Mouse (Mus musculus) G1E (cell line): ENCODE data around the gene Epor. TPM values are rescaled to one million over a fixed set of nuclear protein-coding genes. Genes with fewer than 3 reads are reported as not detected.

Experiments
- ATAC-seq: 2 replicates; pipeline ENCODE4 v1.8.0; 2016; ENCODE audit warnings: mild to moderate bottlenecking; ENCODE audit not compliant: insufficient number of reproducible peaks, poor library complexity, low FRiP score, severe bottlenecking; ENCODE audit errors: extremely low read depth
- DNase-seq: peaks from one replicate; pipeline ENCODE4 v3.0.0; 2012; ENCODE audit warnings: low spot score
- H3K27me3 ChIP-seq: 2 replicates; pipeline ENCODE4 v1.6.1; 2012; ENCODE audit warnings: mild to moderate bottlenecking, low read length, inconsistent platforms; ENCODE audit not compliant: insufficient read depth
- H3K36me3 ChIP-seq: replicated peaks from 2 replicates; pipeline ENCODE3; 2012; ENCODE audit warnings: mild to moderate bottlenecking, inconsistent platforms
- H3K4me1 ChIP-seq: 2 replicates; pipeline ENCODE4 v1.6.1; 2012; ENCODE audit warnings: low read depth, low read length, inconsistent platforms, mixed read lengths; ENCODE audit not compliant: insufficient read depth
- H3K4me3 ChIP-seq: 2 replicates; pipeline ENCODE4 v1.5.1; 2012; ENCODE audit warnings: low read depth, mild to moderate bottlenecking, inconsistent platforms, low read length, moderate library complexity, mixed read lengths
- H3K9me3 ChIP-seq: replicated peaks from 2 replicates; pipeline ENCODE4 v1.6.1; 2012; ENCODE audit warnings: inconsistent platforms
- CTCF ChIP-seq: IDR thresholded peaks from 2 replicates; pipeline ENCODE4 v1.5.1; 2012; ENCODE audit warnings: low read depth, low read length, inconsistent platforms, mixed read lengths
- GATA1 ChIP-seq: IDR thresholded peaks from 2 replicates; pipeline ENCODE4 v1.6.1; 2012; ENCODE audit warnings: borderline replicate concordance, low read length, inconsistent platforms, mixed read lengths
- GATA2 ChIP-seq: IDR thresholded peaks from 2 replicates; pipeline ENCODE4 v1.6.1; 2012; ENCODE audit warnings: low read depth, low read length, inconsistent platforms, borderline replicate concordance
- POLR2AphosphoS5 ChIP-seq: IDR thresholded peaks from 2 replicates; pipeline ENCODE4 v1.6.1; 2012; ENCODE audit warnings: low read depth, low read length, inconsistent platforms; ENCODE audit not compliant: insufficient replicate concordance
- TAL1 ChIP-seq: conservative IDR thresholded peaks from 2 replicates; pipeline ENCODE4 v1.6.1; 2012; ENCODE audit warnings: low read depth, low read length, inconsistent platforms, mixed read lengths
- polyA plus RNA-seq: library from polyadenylated mRNA; stranded (reverse); fragments of >175 nt; gene quantifications from 2 replicates; pipeline ENCODE4 v1.2.3, GENCODE M21; 2012
- total RNA-seq, 2 experiments: library from RNA; stranded (forward) in 1 of 2; stranded (reverse) in 1 of 2; fragments of 200-1000 nt in 1 of 2; fragments of >200 nt in 1 of 2; fragmentation: Nextera tagmentation in 1 of 2; gene quantifications; 2 replicates each; pipeline ENCODE4 v1.2.3; 2014 to 2017

Epor gene
- total and polyA plus RNA-seq, 3 experiments, result 14.4 to 135 (median 49.7) TPM

GRCm38 (mm10) chr9:22001633-22002032, 38.3 kb upstream of the Epor start:
- TF ChIP-seq GATA2 (no peak), CTCF (no peak), POLR2AphosphoS5 (no peak)
- Histone ChIP-seq H3K9me3 (no peaks in the 10 kb centered on the region), H3K27me3 (peaks cover 18% of the 10 kb centered on the region), H3K4me3 (no peak overlapping the region), H3K4me1 (peaks cover 40% of the 10 kb centered on the region), H3K36me3 (peaks cover 32% of the 10 kb centered on the region)
- ATAC-seq (no peak), DNase-seq (no peak)

GRCm38 (mm10) chr9:22000296-22000695, 37.0 kb upstream of the Epor start:
- Histone ChIP-seq H3K36me3 (peaks cover 18% of the 10 kb centered on the region), H3K27me3 (peaks cover 20% of the 10 kb centered on the region), H3K4me3 (no peak overlapping the region), H3K4me1 (peaks cover 28% of the 10 kb centered on the region), H3K9me3 (no peaks in the 10 kb centered on the region)
- TF ChIP-seq CTCF (no peak), GATA1 (no peak), GATA2 (no peak), POLR2AphosphoS5 (no peak)
- DNase-seq (no peak), ATAC-seq (no peak)

- Histone ChIP-seq H3K27me3 (peaks cover 51% of the 10 kb centered on the region), H3K36me3 (no peaks in the 10 kb centered on the region), H3K9me3 (no peaks in the 10 kb centered on the region), H3K4me3 (no peak overlapping the region), H3K4me1 (peaks cover 2% of the 10 kb centered on the region; the same call in 1 of the 2 replicates)
- DNase-seq (no peak), ATAC-seq (no peak)
- no peak for TF ChIP-seq TAL1
- TF ChIP-seq GATA2, result no peak
- no peak for TF ChIP-seq GATA1
- no peak for TF ChIP-seq CTCF
- no peak for TF ChIP-seq POLR2AphosphoS5
Observed at GRCm38 (mm10) chr9:21996178-21996867, 33.0 kb upstream of the Epor start.

GRCm38 (mm10) chr9:21992227-21992626, 28.9 kb upstream of the Epor start:
- no peaks in the 10 kb centered on the region for H3K36me3 ChIP-seq
- TF ChIP-seq POLR2AphosphoS5, result no peak
- TF ChIP-seq GATA2, result no peak
- no peak for TF ChIP-seq TAL1
- no peak for TF ChIP-seq GATA1
- no peak for TF ChIP-seq CTCF
- ATAC-seq (no peak), DNase-seq (no peak)
- H3K4me1 ChIP-seq, result peaks cover 2% of the 10 kb centered on the region; the same call in 1 of the 2 replicates
- no peak overlapping the region for H3K4me3 ChIP-seq
- H3K27me3 ChIP-seq, result peaks cover 74% of the 10 kb centered on the region
- H3K9me3 ChIP-seq, result no peaks in the 10 kb centered on the region

- Histone ChIP-seq H3K4me3 (no peak within 1 kb of the TSS), H3K4me1 (no peaks in the 10 kb centered on the region; the same call in 1 of the 2 replicates), H3K9me3 (no peaks in the 10 kb centered on the region), H3K36me3 (no peaks in the 10 kb centered on the region), H3K27me3 (peaks cover 76% of the 10 kb centered on the region)
- DNase-seq (no peak), ATAC-seq (no peak)
- TF ChIP-seq GATA2 (no peak), POLR2AphosphoS5 (no peak), CTCF (no peak), GATA1 (no peak), TAL1 (no peak)
Observed at GRCm38 (mm10) chr9:21989230-21990110, 26.2 kb upstream of the Epor start, which contains the start of gene Rgl3. Gene Rgl3, minus strand, starts transcription at chr9:21989446.

- Histone ChIP-seq H3K36me3 (no peaks in the 10 kb centered on the region), H3K27me3 (peaks cover 78% of the 10 kb centered on the region), H3K4me3 (no peak overlapping the region), H3K4me1 (no peaks in the 10 kb centered on the region; the same call in 1 of the 2 replicates), H3K9me3 (no peaks in the 10 kb centered on the region)
- DNase-seq, result no peak
- ATAC-seq, result no peak
- no peak for TF ChIP-seq TAL1
Observed at GRCm38 (mm10) chr9:21988421-21989101, 25.3 kb upstream of the Epor start.
